Mouse (Mus musculus): ENCODE data around the gene Adam10.

- TF ChIP-seq CTCF (IDR thresholded peaks at IDR 0.05; ENCODE audit: insufficient read depth, low read depth, low read length), result no peak
- no peak for TF ChIP-seq POLR2A (IDR thresholded peaks at IDR 0.05; ENCODE audit: insufficient read depth, low read depth, low read length)
These were observed 145.3 kb downstream of the Adam10 start for GRCm38 (mm10) chr9:70824103-70824502.

Data from olfactory bulb, adult 2 months (tissue).